In the genomic region with DNA sequence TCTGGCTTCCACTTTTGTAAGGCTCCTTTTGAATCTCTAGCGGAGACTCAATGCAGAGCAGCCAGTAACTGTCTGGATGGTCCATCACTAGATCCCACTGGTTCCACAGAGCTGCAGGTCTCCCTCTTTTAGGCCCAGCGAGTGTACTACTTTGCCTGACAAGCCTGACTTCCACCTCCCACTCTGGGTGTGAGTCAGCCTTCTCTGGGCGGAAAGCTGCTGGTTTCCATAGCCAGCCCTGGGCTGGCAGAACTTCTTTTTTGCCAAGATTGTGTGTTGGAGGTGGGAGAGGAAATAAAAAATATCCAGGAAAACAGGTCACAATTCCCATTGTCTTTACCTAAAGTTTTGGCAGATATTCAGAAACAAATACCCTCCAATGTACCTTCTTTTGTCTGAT, we compare ENCODE assay signal across 11 mouse cellular contexts. TPM values are rescaled to one million over a fixed set of nuclear protein-coding genes. Genes with fewer than 3 reads are reported as not detected.
A peak's percentile ranks its signal among the peaks of the same experiment; 100 is the strongest.
DNase-seq lines count a peak whose midpoint lies in the region; ATAC-seq and TF ChIP-seq lines count a peak whose summit lies in the region.
"Had no signal": no experiment of that assay in that cellular context is flagged by ENCODE, and none has a peak within 500 bp of the region (broad histone marks: within the 10 kb centered on the region; RNA-seq: fewer than 3 reads in every experiment).

No protein-coding gene starts in this region.

- TF ChIP-seq CTCF in layer of hippocampus, adult 2 months (conservative IDR thresholded peaks at IDR 0.05), result no peak

- H3K4me3 ChIP-seq in layer of hippocampus, adult 2 months, result no peak overlapping the region
- H3K4me3 ChIP-seq: megakaryocyte, embryonic 14.5 days; stomach, embryonic 15.5 days had no signal

- 0 out of 2 replicates have a peak, but pooled peaks have one; percentile 36 for ATAC-seq in common myeloid progenitor, adult 5-6 weeks (replicated peaks; ENCODE audit: low read depth, poor library complexity, severe bottlenecking)

- peak; percentile 27 for DNase-seq in adrenal gland, postnatal 10 days
- no peak for DNase-seq in adrenal gland, postnatal 25 days
- DNase-seq in layer of hippocampus, adult 2 months (ENCODE audit: low spot score in 2 of 2), result peak; percentile 19 to 32
- DNase-seq in layer of hippocampus, postnatal 10 days (ENCODE audit: low spot score in 2 of 2), result no peak
- DNase-seq in left cerebral cortex, adult 8-10 months (ENCODE audit: low spot score in 2 of 2), result peak; percentile 23 to 69
- no peak for DNase-seq in testis, postnatal 10 days (ENCODE audit: low spot score)
- DNase-seq in urinary bladder, postnatal 4 days (ENCODE audit: low spot score in 2 of 2), result no peak
- DNase-seq: cerebellum, adult 8-10 months had no signal

- H3K27ac ChIP-seq in layer of hippocampus, adult 2 months, result peak overlapping the region; percentile 64; the same call in 1 of the 2 replicates

RNA-seq across cellular contexts. Expression of gene Entpd1, which starts 17.9 kb away (rescaled TPM):
- 10 to 100 TPM; 27.2 to 32.8 TPM for total RNA-seq in adrenal gland, postnatal 10 days (2021)
- 19.6 and 20.3 TPM in 2 replicates for total RNA-seq in adrenal gland, postnatal 25 days (2021)
- 10 to 100 TPM; 17.2 to 18.5 TPM for total RNA-seq in layer of hippocampus, adult 2 months (2021)
- 10 to 100 TPM; 17.1 to 17.8 TPM for total RNA-seq in layer of hippocampus, postnatal 10 days (2021)
- 7.8 and 11.9 TPM in 2 replicates for total RNA-seq in common myeloid progenitor, adult 5-6 weeks (2017)
- total RNA-seq in left cerebral cortex, adult 8-10 months (2022), result 10 to 100 TPM; 15.7 to 31.3 (median 21.7) TPM

RNA-seq across cellular contexts. Expression of gene Tctn3, which starts 18.1 kb away (rescaled TPM):
- total RNA-seq in adrenal gland, postnatal 10 days (2021), result 1 to 10 TPM; 5.4 to 7.1 TPM
- 6.7 and 8.4 TPM in 2 replicates for total RNA-seq in adrenal gland, postnatal 25 days (2021)
- 10 to 100 TPM; 14.6 to 18.5 TPM for total RNA-seq in layer of hippocampus, adult 2 months (2021)
- 10 to 100 TPM; 21.7 to 23.9 TPM for total RNA-seq in layer of hippocampus, postnatal 10 days (2021)
- total RNA-seq in common myeloid progenitor, adult 5-6 weeks (2017), result 6.0 and 6.8 TPM in 2 replicates
- total RNA-seq in left cerebral cortex, adult 8-10 months (2022), result 10 to 100 TPM; 18.9 to 19.6 (median 19.2) TPM

RNA-seq across cellular contexts. Expression of gene Aldh18a1, which starts 41.8 kb away (rescaled TPM):
- 10 to 100 TPM; 24.7 to 24.8 TPM for total RNA-seq in adrenal gland, postnatal 10 days (2021)
- total RNA-seq in adrenal gland, postnatal 25 days (2021), result 21.0 and 30.4 TPM in 2 replicates
- total RNA-seq in layer of hippocampus, adult 2 months (2021), result 10 to 100 TPM; 21.2 to 22.3 TPM
- 10 to 100 TPM; 25.8 to 27.9 TPM for total RNA-seq in layer of hippocampus, postnatal 10 days (2021)
- 49.1 and 58.7 TPM in 2 replicates for total RNA-seq in common myeloid progenitor, adult 5-6 weeks (2017)
- 10 to 100 TPM; 17.6 to 27.6 (median 25.3) TPM for total RNA-seq in left cerebral cortex, adult 8-10 months (2022)

Comparison
In these comparisons a context has a peak if more than half of its experiments do, and no peak if none do; other contexts are left out.
1. DNase-seq: peak in adrenal gland, postnatal 10 days (single experiment), layer of hippocampus, adult 2 months (2 of 2) and left cerebral cortex, adult 8-10 months (2 of 2); none in adrenal gland, postnatal 25 days (single experiment), layer of hippocampus, postnatal 10 days (0 of 2), testis, postnatal 10 days (single experiment) and urinary bladder, postnatal 4 days (0 of 2).